Comparison of ENCODE assay signal across 8 mouse cellular contexts in the genomic region with DNA sequence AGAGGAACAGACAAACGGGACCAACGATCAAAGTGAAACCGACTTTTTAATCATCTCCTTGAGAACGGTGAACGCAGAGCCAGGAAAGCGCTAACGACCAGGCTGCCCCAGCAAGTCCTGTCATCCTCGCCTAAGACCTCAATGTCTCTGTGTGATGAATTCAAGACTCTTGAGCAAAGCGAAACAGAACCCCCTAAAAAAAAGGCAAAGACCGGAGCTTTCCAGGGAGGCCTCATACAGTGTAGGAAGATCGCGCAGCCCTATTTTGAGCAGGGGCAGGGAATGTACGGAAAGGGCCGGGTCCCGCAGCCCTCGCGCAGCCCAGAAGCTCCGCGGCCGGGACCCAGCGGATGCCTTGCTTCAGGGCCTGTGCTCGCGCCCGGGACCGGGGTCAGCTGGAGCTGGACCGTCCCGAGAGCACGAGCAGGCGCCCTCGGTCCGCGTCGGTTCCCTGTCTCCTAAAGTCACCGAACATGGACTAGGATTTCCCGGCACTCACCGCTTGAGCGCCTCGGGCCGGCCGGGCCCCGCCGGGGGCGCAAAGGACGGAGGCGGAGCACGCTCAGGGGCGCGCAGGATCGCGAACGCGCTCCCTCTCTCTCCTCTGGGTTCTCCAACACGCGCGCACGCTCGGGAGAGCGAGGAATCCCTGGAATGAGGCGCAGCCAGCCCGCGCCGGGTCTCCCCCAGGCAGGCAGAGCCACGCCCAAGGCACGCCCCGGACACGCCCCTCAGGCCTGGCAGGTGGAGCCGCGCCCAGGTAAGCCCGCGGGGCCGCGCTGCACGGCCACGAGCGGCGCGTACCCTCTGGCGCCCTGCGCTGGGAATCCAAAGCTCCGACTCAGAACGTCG. TPM values are rescaled to one million over a fixed set of nuclear protein-coding genes. Genes with fewer than 3 reads are reported as not detected.
DNase-seq lines count a peak whose midpoint lies in the region; ATAC-seq lines count a peak whose summit lies in the region.

No protein-coding gene starts in this region.

- H3K9me3 ChIP-seq in forebrain, embryonic 12.5 days = no peaks in the 10 kb centered on the region
- H3K9me3 ChIP-seq in heart, embryonic 16.5 days (replicated peaks; ENCODE audit: control insufficient read depth, low read length) = peaks cover 3% of the 10 kb centered on the region; the same call in 1 of the 2 replicates
- no peaks in the 10 kb centered on the region for H3K9me3 ChIP-seq in liver, embryonic 12.5 days (replicated peaks)
- H3K9me3 ChIP-seq in neural tube, embryonic 13.5 days = no peaks in the 10 kb centered on the region

- no peak overlapping the region for H3K27ac ChIP-seq in forebrain, embryonic 12.5 days
- H3K27ac ChIP-seq in heart, embryonic 16.5 days (ENCODE audit: low read length) = peak overlapping the region; percentile 75
- no peak overlapping the region for H3K27ac ChIP-seq in liver, embryonic 12.5 days
- peak overlapping the region; percentile 74 for H3K27ac ChIP-seq in neural tube, embryonic 13.5 days (replicated peaks)

- H3K4me2 ChIP-seq in forebrain, embryonic 12.5 days = peak overlapping the region; percentile 100
- peak overlapping the region; percentile 100 for H3K4me2 ChIP-seq in heart, embryonic 16.5 days (ENCODE audit: low read depth, low read length)
- H3K4me2 ChIP-seq in liver, embryonic 12.5 days = peak overlapping the region; percentile 80
- H3K4me2 ChIP-seq in neural tube, embryonic 13.5 days = peak overlapping the region; percentile 98

- peak; percentile 45 for ATAC-seq in CD4-positive, CD25-positive, alpha-beta regulatory T cell, adult 4 months
- peak; percentile 73 for ATAC-seq in forebrain, embryonic 12.5 days (ENCODE audit: low FRiP score)
- ATAC-seq in heart, embryonic 16.5 days (replicated peaks; ENCODE audit: extremely low read depth, insufficient read depth, low FRiP score) = peak; percentile 88
- peak; percentile 26; the same call in 1 of the 2 replicates for ATAC-seq in liver, embryonic 12.5 days
- ATAC-seq in neural tube, embryonic 13.5 days (ENCODE audit: low read depth) = peak; percentile 76

- peak overlapping the region; percentile 61 for H3K9ac ChIP-seq in forebrain, embryonic 12.5 days
- peak overlapping the region; percentile 82 for H3K9ac ChIP-seq in heart, embryonic 16.5 days (ENCODE audit: low read length)
- peak overlapping the region; percentile 49 for H3K9ac ChIP-seq in liver, embryonic 12.5 days
- peak overlapping the region; percentile 78 for H3K9ac ChIP-seq in neural tube, embryonic 13.5 days

- peaks cover 28% of the 10 kb centered on the region for H3K4me1 ChIP-seq in forebrain, embryonic 12.5 days
- H3K4me1 ChIP-seq in heart, embryonic 16.5 days (ENCODE audit: control insufficient read depth, insufficient read depth, low read length) = peaks cover 10% of the 10 kb centered on the region
- H3K4me1 ChIP-seq in liver, embryonic 12.5 days = peaks cover 17% of the 10 kb centered on the region
- H3K4me1 ChIP-seq in neural tube, embryonic 13.5 days (replicated peaks) = peaks cover 48% of the 10 kb centered on the region

- H3K4me3 ChIP-seq in forebrain, embryonic 12.5 days (replicated peaks) = peak overlapping the region; percentile 69
- H3K4me3 ChIP-seq in heart, embryonic 16.5 days (ENCODE audit: low read length) = peak overlapping the region; percentile 83
- H3K4me3 ChIP-seq in liver, embryonic 12.5 days = peak overlapping the region; percentile 60
- H3K4me3 ChIP-seq in neural tube, embryonic 13.5 days = peak overlapping the region; percentile 54

- no peaks in the 10 kb centered on the region for H3K36me3 ChIP-seq in forebrain, embryonic 12.5 days (replicated peaks)
- no peaks in the 10 kb centered on the region for H3K36me3 ChIP-seq in heart, embryonic 16.5 days (ENCODE audit: control insufficient read depth, insufficient read depth)
- no peaks in the 10 kb centered on the region for H3K36me3 ChIP-seq in liver, embryonic 12.5 days
- no peaks in the 10 kb centered on the region for H3K36me3 ChIP-seq in neural tube, embryonic 13.5 days

- H3K27me3 ChIP-seq in forebrain, embryonic 12.5 days = peaks cover 73% of the 10 kb centered on the region
- peaks cover 10% of the 10 kb centered on the region for H3K27me3 ChIP-seq in heart, embryonic 16.5 days (ENCODE audit: control insufficient read depth, insufficient read depth, low read length)
- peaks cover 72% of the 10 kb centered on the region for H3K27me3 ChIP-seq in liver, embryonic 12.5 days (replicated peaks)
- peaks cover 34% of the 10 kb centered on the region for H3K27me3 ChIP-seq in neural tube, embryonic 13.5 days

- DNase-seq in brain, adult 2 months (ENCODE audit: low read depth, low spot score) = peak; percentile 97
- peak; percentile 94 to 97 for DNase-seq in kidney, postnatal 25 days
- peak; percentile 85 for DNase-seq in testis, postnatal 14 days (ENCODE audit: low spot score)

- WGBS in forebrain, embryonic 12.5 days = under 1% methylated on average over 82 of the region's 82 CpGs
- WGBS in heart, embryonic 16.5 days = under 1% methylated on average over 80 of the region's 82 CpGs
- under 1% methylated on average over 72 of the region's 82 CpGs for WGBS in liver, embryonic 12.5 days (ENCODE audit: insufficient replicate concordance)
- under 1% methylated on average over 80 of the region's 82 CpGs for WGBS in neural tube, embryonic 13.5 days

RNA-seq across cellular contexts. Expression of a gene that starts 1.2 kb away (rescaled TPM):
- polyA plus RNA-seq in CD4-positive, CD25-positive, alpha-beta regulatory T cell, adult 4 months (2017; shearing (Covaris generic)) = 100 to 1,000 TPM; 171 to 233 TPM
- 91.2 and 96.1 TPM in 2 replicates for polyA plus RNA-seq in forebrain, embryonic 12.5 days (2016; fragmentation: Nextera tagmentation; extraction: Ambion mirVana)
- 65.3 and 68.0 TPM in 2 replicates for polyA plus RNA-seq in heart, embryonic 16.5 days (2015; fragmentation: Nextera tagmentation; extraction: Ambion mirVana)
- polyA plus RNA-seq in liver, embryonic 12.5 days (2016; fragmentation: Nextera tagmentation; extraction: Ambion mirVana) = 19.3 and 20.6 TPM in 2 replicates
- 60.6 and 65.2 TPM in 2 replicates for polyA plus RNA-seq in neural tube, embryonic 13.5 days (2015; fragmentation: Nextera tagmentation; extraction: Ambion mirVana)

Comparison
In these comparisons a context has a peak if more than half of its experiments do, and no peak if none do; other contexts are left out.
1. ATAC-seq: peak in every context shown above with its lines; median percentile 88 in heart, embryonic 16.5 days; 76 in neural tube, embryonic 13.5 days; 73 in forebrain, embryonic 12.5 days; 45 in CD4-positive, CD25-positive, alpha-beta regulatory T cell, adult 4 months; 26 in liver, embryonic 12.5 days.
2. H3K27ac ChIP-seq: peak in heart, embryonic 16.5 days (single experiment) and neural tube, embryonic 13.5 days (single experiment); none in forebrain, embryonic 12.5 days (single experiment) and liver, embryonic 12.5 days (single experiment).
3. Peak in every context shown above with its lines, with median percentiles within 50 percentile points of each other: DNase-seq, H3K4me2 ChIP-seq, H3K4me3 ChIP-seq and H3K9ac ChIP-seq.